Mouse (Mus musculus): ENCODE data around the gene Dcaf4.

DNA sequence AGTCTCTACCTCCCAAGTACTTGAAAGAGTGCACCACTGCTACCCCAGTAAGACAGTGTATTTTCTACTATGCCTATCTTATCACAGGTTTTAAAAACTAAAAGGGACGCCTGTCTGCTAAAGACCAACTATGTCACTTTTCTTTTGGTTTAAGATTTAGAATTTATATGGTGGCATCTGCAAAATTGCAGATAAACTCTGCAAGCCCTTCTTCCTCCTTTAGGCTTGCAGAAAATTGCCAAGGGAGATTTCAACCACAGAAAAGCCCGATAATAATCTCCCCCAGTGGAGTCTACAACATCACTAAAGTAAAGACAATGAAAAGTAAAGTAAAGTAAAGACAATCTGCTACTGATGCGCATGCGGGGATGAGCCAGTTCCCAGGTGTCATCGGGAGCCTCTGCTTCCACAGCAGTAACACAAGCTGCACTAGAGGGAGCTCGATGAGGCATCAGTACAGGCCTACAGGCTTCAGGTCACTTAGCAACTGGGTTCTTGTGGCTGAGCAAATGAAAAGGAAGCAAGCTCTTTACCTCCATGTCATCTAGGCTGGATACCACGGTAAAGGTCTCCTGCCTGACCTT is 40.4 kb upstream of the Dcaf4 start:
- TF ChIP-seq POLR2A (IDR thresholded peaks at IDR 0.05; ENCODE audit: extremely low read depth, insufficient read depth, low read length) = no peak
- TF ChIP-seq CTCF (IDR thresholded peaks at IDR 0.05; ENCODE audit: low read depth, low read length) = no peak

Measured in liver, adult 2 months (tissue).